Mouse (Mus musculus) limb, embryonic 13.5 days (tissue): ENCODE measurements at regions not wholly inside any gene's neighbourhood (a gene's known extent, or its start where the extent isn't known, plus 50 kb on each side); places are given as distances from the start of the nearest gene placed in this dataset.

Experiments
- ATAC-seq: fragments of 200-750 bp; cut with Nextera tagmentation; 2 replicates; pipeline ENCODE4 v1.8.0; 2017; ENCODE audit warnings: low read depth, moderate number of reproducible peaks, moderate TSS enrichment; ENCODE audit not compliant: low FRiP score
- H3K27ac ChIP-seq: fragments of 300-500 bp; sonication (generic); 2 replicates; pipeline ENCODE4 v1.5.1; 2015; ENCODE audit warnings: inconsistent platforms, mild to moderate bottlenecking, moderate library complexity
- H3K27me3 ChIP-seq: fragments of 300-500 bp; sonication (generic); 2 replicates; pipeline ENCODE4 v1.6.1; 2015; ENCODE audit warnings: mild to moderate bottlenecking, inconsistent platforms
- H3K36me3 ChIP-seq: fragments of 300-500 bp; sonication (generic); 2 replicates; pipeline ENCODE4 v1.6.1; 2015; ENCODE audit warnings: inconsistent platforms, mild to moderate bottlenecking, moderate library complexity
- H3K4me1 ChIP-seq: fragments of 300-500 bp; sonication (generic); 2 replicates; pipeline ENCODE4 v1.6.1; 2015; ENCODE audit warnings: inconsistent platforms
- H3K4me2 ChIP-seq: fragments of 300-500 bp; sonication (generic); replicated peaks from 2 replicates; pipeline ENCODE4 v1.6.1; 2015; ENCODE audit warnings: inconsistent platforms, mild to moderate bottlenecking, moderate library complexity
- H3K4me3 ChIP-seq: fragments of 300-500 bp; sonication (generic); 2 replicates; pipeline ENCODE4 v1.5.1; 2015; ENCODE audit warnings: moderate library complexity, mild to moderate bottlenecking, inconsistent platforms
- H3K9ac ChIP-seq: fragments of 300-500 bp; sonication (generic); 2 replicates; pipeline ENCODE4 v1.6.1; 2015; ENCODE audit warnings: mild to moderate bottlenecking, inconsistent platforms
- H3K9me3 ChIP-seq: fragments of 300-500 bp; sonication (generic); 2 replicates; pipeline ENCODE4 v1.6.1; 2016; ENCODE audit warnings: inconsistent platforms
- WGBS: fragments of 180-500 bp; shearing (Covaris S2); methylation state at CpG from one replicate; pipeline ENCODE4 v1.1.7; 2015; 5-methylcytosine and 5-hydroxymethylcytosine counted together

GRCm38 (mm10) chr5:103374162-103374561 is 50.8 kb upstream of the Ptpn13 start:
- peaks cover 10% of the 10 kb centered on the region; the same call in 1 of the 2 replicates for H3K4me1 ChIP-seq
- no peak overlapping the region for H3K4me2 ChIP-seq
- H3K9me3 ChIP-seq: no peaks in the 10 kb centered on the region; the same call in 1 of the 2 replicates
- 76% methylated on average over 6 of the region's 6 CpGs for WGBS
- no peak overlapping the region for H3K4me3 ChIP-seq
- H3K36me3 ChIP-seq: no peaks in the 10 kb centered on the region
- no peak overlapping the region for H3K9ac ChIP-seq
- no peaks in the 10 kb centered on the region for H3K27me3 ChIP-seq
- ATAC-seq: no peak
- no peak overlapping the region for H3K27ac ChIP-seq

DNA sequence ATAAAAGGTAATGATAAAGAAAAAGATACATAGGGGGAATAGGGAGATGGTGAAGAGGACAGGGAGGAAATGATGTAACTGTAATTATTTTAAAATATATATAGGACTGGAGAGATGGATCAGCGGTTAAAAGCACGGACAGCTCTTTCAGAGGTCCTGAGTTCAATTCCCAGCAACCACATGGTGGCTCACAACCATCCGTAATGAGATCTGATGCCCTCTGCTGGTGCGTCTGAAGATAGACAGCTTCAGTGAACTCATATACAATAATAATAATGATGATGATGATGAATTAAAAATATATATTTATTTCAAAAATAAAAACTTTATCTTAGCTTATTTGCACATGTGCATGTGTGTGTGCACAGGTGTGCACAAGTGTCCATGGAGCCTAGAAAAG is 51.9 kb upstream of the Ptpn13 start:
- Histone ChIP-seq H3K27ac (no peak overlapping the region), H3K4me2 (no peak overlapping the region), H3K36me3 (no peaks in the 10 kb centered on the region), H3K9me3 (no peaks in the 10 kb centered on the region; the same call in 1 of the 2 replicates), H3K4me3 (no peak overlapping the region), H3K27me3 (no peaks in the 10 kb centered on the region), H3K9ac (no peak overlapping the region), H3K4me1 (peaks cover 10% of the 10 kb centered on the region; the same call in 1 of the 2 replicates)
- ATAC-seq: no peak
- WGBS: 91% methylated on average over 4 of the region's 4 CpGs

DNA sequence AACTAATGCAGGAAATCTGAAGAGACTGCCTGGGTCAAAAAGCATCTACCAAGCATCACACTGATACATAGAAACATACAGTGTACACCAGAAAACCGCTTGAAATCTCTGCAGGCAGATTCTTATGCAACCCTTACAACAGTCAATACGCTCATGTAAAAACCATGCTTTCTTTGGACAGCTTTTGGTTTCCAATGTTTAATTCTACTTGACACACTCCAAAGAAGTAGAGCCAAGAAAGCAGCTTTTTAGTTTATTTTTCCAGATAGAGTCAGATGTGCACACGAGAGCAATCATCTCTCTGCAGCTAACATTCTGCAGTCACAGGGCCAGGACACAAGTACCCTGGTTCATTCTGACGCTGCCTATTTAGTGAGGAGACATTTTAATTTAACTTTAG is 54.5 kb upstream of the Ptpn13 start:
- Histone ChIP-seq H3K27me3 (no peaks in the 10 kb centered on the region), H3K4me1 (peaks cover 7% of the 10 kb centered on the region), H3K9ac (no peak overlapping the region), H3K9me3 (no peaks in the 10 kb centered on the region; the same call in 1 of the 2 replicates), H3K27ac (no peak overlapping the region), H3K4me3 (no peak overlapping the region), H3K36me3 (no peaks in the 10 kb centered on the region), H3K4me2 (no peak overlapping the region)
- ATAC-seq: no peak
- WGBS: 78% methylated on average over 4 of the region's 4 CpGs

- Histone ChIP-seq H3K27ac (no peak overlapping the region), H3K4me1 (peaks cover 7% of the 10 kb centered on the region), H3K9me3 (no peaks in the 10 kb centered on the region; the same call in 1 of the 2 replicates), H3K4me2 (no peak overlapping the region), H3K27me3 (0 out of 2 replicates have a peak, but pooled peaks cover 4% of the 10 kb centered on the region), H3K4me3 (no peak overlapping the region), H3K36me3 (no peaks in the 10 kb centered on the region), H3K9ac (no peak overlapping the region)
- 81% methylated on average over 10 of the region's 10 CpGs for WGBS
- ATAC-seq: no peak
Observed at GRCm38 (mm10) chr5:103368993-103369392, 56.0 kb upstream of the Ptpn13 start.

GRCm38 (mm10) chr5:103367201-103367671 is 57.8 kb upstream of the Ptpn13 start:
- no peak for ATAC-seq
- no peak overlapping the region for H3K27ac ChIP-seq
- H3K4me2 ChIP-seq: no peak overlapping the region
- H3K4me1 ChIP-seq: peaks cover 7% of the 10 kb centered on the region
- 0 out of 2 replicates have a peak, but pooled peaks cover 4% of the 10 kb centered on the region for H3K27me3 ChIP-seq
- no peaks in the 10 kb centered on the region for H3K36me3 ChIP-seq
- no peak overlapping the region for H3K9ac ChIP-seq
- H3K4me3 ChIP-seq: no peak overlapping the region
- WGBS: 46% methylated on average over 12 of the region's 12 CpGs
- H3K9me3 ChIP-seq: no peaks in the 10 kb centered on the region; the same call in 1 of the 2 replicates

- H3K4me2 ChIP-seq: no peak overlapping the region
- H3K9ac ChIP-seq: no peak overlapping the region
- no peaks in the 10 kb centered on the region for H3K9me3 ChIP-seq
- WGBS: 86% methylated on average over 19 of the region's 19 CpGs
- H3K27me3 ChIP-seq: 0 out of 2 replicates have a peak, but pooled peaks cover 4% of the 10 kb centered on the region
- no peaks in the 10 kb centered on the region for H3K36me3 ChIP-seq
- no peak overlapping the region for H3K4me3 ChIP-seq
- no peak overlapping the region for H3K27ac ChIP-seq
- peaks cover 7% of the 10 kb centered on the region for H3K4me1 ChIP-seq
- no peak for ATAC-seq
Observed at GRCm38 (mm10) chr5:103365700-103366448, 59.1 kb upstream of the Ptpn13 start.

- Histone ChIP-seq H3K36me3 (no peaks in the 10 kb centered on the region), H3K4me1 (peaks cover 7% of the 10 kb centered on the region), H3K9ac (no peak overlapping the region), H3K27me3 (0 out of 2 replicates have a peak, but pooled peaks cover 4% of the 10 kb centered on the region), H3K4me3 (no peak overlapping the region), H3K9me3 (no peaks in the 10 kb centered on the region), H3K4me2 (no peak overlapping the region), H3K27ac (no peak overlapping the region)
- 81% methylated on average over 21 of the region's 21 CpGs for WGBS
- ATAC-seq: no peak
Observed at GRCm38 (mm10) chr5:103364791-103365699, 59.9 kb upstream of the Ptpn13 start.

GRCm38 (mm10) chr5:103360775-103361247 is 64.2 kb upstream of the Ptpn13 start:
- Histone ChIP-seq H3K27me3 (0 out of 2 replicates have a peak, but pooled peaks cover 4% of the 10 kb centered on the region), H3K4me1 (no peaks in the 10 kb centered on the region), H3K4me3 (no peak overlapping the region), H3K4me2 (no peak overlapping the region), H3K36me3 (no peaks in the 10 kb centered on the region), H3K27ac (no peak overlapping the region), H3K9ac (no peak overlapping the region), H3K9me3 (no peaks in the 10 kb centered on the region)
- ATAC-seq: no peak
- 82% methylated on average over 13 of the region's 13 CpGs for WGBS

- H3K36me3 ChIP-seq: no peaks in the 10 kb centered on the region
- no peak overlapping the region for H3K4me3 ChIP-seq
- WGBS: 77% methylated on average over 10 of the region's 10 CpGs
- H3K4me2 ChIP-seq: no peak overlapping the region
- 0 out of 2 replicates have a peak, but pooled peaks cover 4% of the 10 kb centered on the region for H3K27me3 ChIP-seq
- no peaks in the 10 kb centered on the region for H3K4me1 ChIP-seq
- no peak for ATAC-seq
- H3K9ac ChIP-seq: no peak overlapping the region
- no peak overlapping the region for H3K27ac ChIP-seq
- H3K9me3 ChIP-seq: no peaks in the 10 kb centered on the region
Observed at GRCm38 (mm10) chr5:103360360-103360759, 64.6 kb upstream of the Ptpn13 start.

DNA sequence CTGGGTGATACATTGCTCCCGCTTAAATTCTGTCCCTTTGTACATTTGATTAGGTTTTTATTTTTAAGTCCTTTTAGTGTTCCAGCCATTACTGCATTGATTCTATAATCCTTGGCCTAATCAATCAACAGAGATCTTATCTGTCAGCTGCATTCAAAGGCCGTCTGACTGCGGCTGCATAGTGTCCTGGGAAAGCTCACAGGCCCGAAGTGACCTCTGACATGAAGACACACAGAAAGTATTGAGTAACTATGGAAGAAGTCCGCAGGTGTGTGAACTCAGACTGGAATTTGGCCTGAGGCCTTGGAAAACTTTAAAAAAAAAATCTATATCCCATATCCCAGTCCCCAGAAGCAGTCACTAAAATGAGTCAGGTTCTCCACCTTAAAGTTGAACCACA is 67.4 kb upstream of the Ptpn13 start:
- Histone ChIP-seq H3K4me1 (no peaks in the 10 kb centered on the region), H3K9ac (no peak overlapping the region), H3K4me3 (no peak overlapping the region), H3K36me3 (no peaks in the 10 kb centered on the region), H3K9me3 (no peaks in the 10 kb centered on the region), H3K27me3 (0 out of 2 replicates have a peak, but pooled peaks cover 5% of the 10 kb centered on the region), H3K27ac (no peak overlapping the region), H3K4me2 (no peak overlapping the region)
- WGBS: 72% methylated on average over 5 of the region's 5 CpGs
- no peak for ATAC-seq

GRCm38 (mm10) chr5:103356500-103356899 is 68.5 kb upstream of the Ptpn13 start:
- 0 out of 2 replicates have a peak overlapping the region, but pooled peaks have one; percentile 9 for H3K4me3 ChIP-seq
- WGBS: 46% methylated on average over 6 of the region's 6 CpGs
- H3K4me2 ChIP-seq: peak overlapping the region; percentile 35
- H3K27me3 ChIP-seq: 0 out of 2 replicates have a peak, but pooled peaks cover 5% of the 10 kb centered on the region
- no peak for ATAC-seq
- H3K4me1 ChIP-seq: no peaks in the 10 kb centered on the region
- H3K27ac ChIP-seq: no peak overlapping the region
- H3K36me3 ChIP-seq: no peaks in the 10 kb centered on the region
- no peak overlapping the region for H3K9ac ChIP-seq
- H3K9me3 ChIP-seq: peaks cover 4% of the 10 kb centered on the region; the same call in 1 of the 2 replicates
